Mouse (Mus musculus) limb, embryonic 10.5 days (tissue): Measurements from ENCODE around the gene Pde9a. TPM values are rescaled to one million over a fixed set of nuclear protein-coding genes. Genes with fewer than 3 reads are reported as not detected.

Experiments
- DNase-seq: peaks from one replicate; pipeline ENCODE4 v3.0.0-alpha.2; 2017; ENCODE audit warnings: low spot score
- H3K27ac ChIP-seq: fragments of 300-500 bp; sonication (generic); 2 replicates; pipeline ENCODE4 v1.5.1; 2016; ENCODE audit warnings: mild to moderate bottlenecking
- H3K27me3 ChIP-seq: fragments of 300-500 bp; sonication (generic); 2 replicates; pipeline ENCODE4 v1.6.1; 2016; ENCODE audit warnings: low read depth, mild to moderate bottlenecking; ENCODE audit not compliant: poor library complexity, severe bottlenecking
- H3K36me3 ChIP-seq: fragments of 300-500 bp; sonication (generic); 2 replicates; pipeline ENCODE4 v1.6.1; 2016; ENCODE audit warnings: mild to moderate bottlenecking, moderate library complexity
- H3K4me1 ChIP-seq: fragments of 300-500 bp; sonication (generic); 2 replicates; pipeline ENCODE4 v1.6.1; 2016
- H3K4me3 ChIP-seq: fragments of 300-500 bp; sonication (generic); 2 replicates; pipeline ENCODE4 v1.5.1; 2016; ENCODE audit warnings: mild to moderate bottlenecking, moderate library complexity
- H3K9me3 ChIP-seq: fragments of 300-500 bp; sonication (generic); replicated peaks from 2 replicates; pipeline ENCODE4 v1.6.1; 2016; ENCODE audit warnings: mild to moderate bottlenecking
- WGBS: fragments of 180-500 bp; shearing (Covaris S2); methylation state at CpG from one replicate; pipeline ENCODE4 v1.1.7; 2016; 5-methylcytosine and 5-hydroxymethylcytosine counted together
- polyA plus RNA-seq: library from polyadenylated mRNA; unstranded; fragments of >200 nt; fragmentation: Nextera tagmentation; extraction: Ambion mirVana; gene quantifications from 2 replicates; pipeline ENCODE4 v1.2.1, GENCODE M21; 2016

Gene Pde9a
- polyA plus RNA-seq, 1 experiment from 2014 or later: 27.2 TPM

- Histone ChIP-seq H3K36me3 (peaks cover 6% of the 10 kb centered on the region; the same call in 1 of the 2 replicates), H3K27me3 (peaks cover 6% of the 10 kb centered on the region; the same call in 1 of the 2 replicates)
- WGBS: 76% methylated on average over 2 of the region's 2 CpGs
These were observed 7.8 kb downstream of the Pde9a start for GRCm38 (mm10) chr17:31393811-31394210.

DNA sequence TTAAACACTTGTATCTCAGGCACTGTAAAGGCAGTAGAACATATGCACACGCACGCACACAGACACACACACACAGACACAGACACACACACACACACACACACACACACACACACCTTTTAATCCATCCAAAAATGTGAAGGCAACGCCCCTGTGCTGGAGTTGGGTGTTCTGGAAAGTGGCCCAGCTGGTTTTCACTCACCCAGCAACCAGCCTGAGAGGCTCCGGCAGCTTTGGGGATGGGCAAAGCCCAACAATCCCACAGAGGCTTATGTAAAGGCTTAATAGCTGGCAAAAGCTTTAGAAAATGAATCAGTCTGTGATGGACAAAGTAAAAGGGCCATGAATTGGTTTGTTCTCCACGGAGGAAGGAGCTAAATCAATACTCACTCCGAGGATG is 14.3 kb downstream of the Pde9a start:
- peaks cover 10% of the 10 kb centered on the region; the same call in 1 of the 2 replicates for H3K36me3 ChIP-seq
- WGBS: 90% methylated on average over 6 of the region's 6 CpGs
- H3K4me3 ChIP-seq: no peak overlapping the region
- H3K27ac ChIP-seq: no peak overlapping the region
- peaks cover 28% of the 10 kb centered on the region for H3K4me1 ChIP-seq
- H3K9me3 ChIP-seq: no peaks in the 10 kb centered on the region
- no peaks in the 10 kb centered on the region for H3K27me3 ChIP-seq
- DNase-seq: no peak

More at GRCm38 (mm10) chr17:31393811-31394210, 7.8 kb downstream of the Pde9a start:
- no peak overlapping the region for H3K27ac ChIP-seq
- DNase-seq: no peak
- no peak overlapping the region for H3K4me3 ChIP-seq
- no peaks in the 10 kb centered on the region for H3K9me3 ChIP-seq
- peaks cover 38% of the 10 kb centered on the region for H3K4me1 ChIP-seq

- Histone ChIP-seq H3K4me1 (peaks cover 34% of the 10 kb centered on the region), H3K9me3 (no peaks in the 10 kb centered on the region), H3K27me3 (no peaks in the 10 kb centered on the region), H3K27ac (no peak overlapping the region), H3K4me3 (no peak overlapping the region), H3K36me3 (peaks cover 10% of the 10 kb centered on the region; the same call in 1 of the 2 replicates)
- DNase-seq: no peak
- WGBS: 84% methylated on average over 3 of the region's 3 CpGs
These were observed 15.2 kb downstream of the Pde9a start for GRCm38 (mm10) chr17:31401160-31401559.

DNA sequence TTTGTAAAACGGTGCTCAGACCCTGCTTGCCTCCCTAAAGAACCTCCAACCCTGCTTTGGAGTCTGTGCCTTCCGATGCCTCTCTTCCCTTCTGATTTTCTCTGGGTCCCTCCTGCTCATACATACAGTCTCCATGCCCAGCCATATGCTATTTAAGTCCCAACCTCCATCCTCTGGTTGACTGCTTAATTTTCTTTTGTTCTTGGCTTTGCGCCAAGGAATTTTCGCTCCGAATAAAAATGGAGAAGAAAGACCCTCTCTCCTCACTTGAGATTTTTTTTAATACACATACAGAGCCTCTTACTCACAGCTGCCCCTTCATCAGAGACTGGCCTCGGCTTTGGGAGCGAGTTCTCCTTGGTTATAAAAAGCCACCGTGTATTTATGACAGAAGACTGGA is 16.7 kb downstream of the Pde9a start:
- Histone ChIP-seq H3K9me3 (no peaks in the 10 kb centered on the region), H3K4me3 (no peak overlapping the region), H3K27me3 (no peaks in the 10 kb centered on the region), H3K4me1 (peaks cover 39% of the 10 kb centered on the region), H3K27ac (no peak overlapping the region), H3K36me3 (peaks cover 12% of the 10 kb centered on the region; the same call in 1 of the 2 replicates)
- WGBS: 88% methylated on average over 8 of the region's 8 CpGs
- no peak for DNase-seq

- WGBS: 57% methylated on average over 6 of the region's 6 CpGs
- no peak overlapping the region for H3K27ac ChIP-seq
- H3K36me3 ChIP-seq: peaks cover 12% of the 10 kb centered on the region; the same call in 1 of the 2 replicates
- DNase-seq: no peak
- no peak overlapping the region for H3K4me3 ChIP-seq
- H3K4me1 ChIP-seq: peaks cover 57% of the 10 kb centered on the region
- H3K9me3 ChIP-seq: no peaks in the 10 kb centered on the region
- no peaks in the 10 kb centered on the region for H3K27me3 ChIP-seq
These were observed 19.8 kb downstream of the Pde9a start for GRCm38 (mm10) chr17:31405694-31406227.

DNA sequence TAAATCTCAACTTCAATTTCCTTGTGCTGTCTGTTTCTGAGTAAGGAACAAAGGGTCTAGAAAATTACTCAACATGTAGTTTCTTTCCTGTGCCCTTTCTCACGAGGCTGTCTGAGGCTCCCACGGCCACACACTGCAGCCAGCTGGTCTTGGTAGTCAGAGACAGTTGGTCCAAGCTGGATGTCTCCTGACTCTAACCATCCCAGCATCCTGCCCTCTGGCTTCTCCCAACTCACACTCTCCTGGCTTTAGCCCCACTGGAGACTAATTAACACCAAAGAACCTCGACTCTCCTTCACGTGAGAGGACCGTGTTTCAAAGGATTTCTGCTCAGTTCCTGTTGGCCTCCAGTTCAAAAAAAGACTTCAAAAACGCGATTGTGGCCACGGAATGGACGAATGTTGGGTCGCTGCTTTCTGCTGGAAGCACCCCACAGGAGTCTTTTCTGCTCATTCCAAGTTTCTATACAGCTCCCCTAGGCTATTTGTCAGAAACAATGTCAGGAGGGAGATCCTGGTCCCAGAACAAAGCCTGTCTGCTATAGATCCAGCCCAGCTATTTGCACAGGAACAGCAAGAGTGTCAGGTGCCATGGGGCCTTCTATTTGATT is 23.8 kb downstream of the Pde9a start:
- H3K27me3 ChIP-seq: no peaks in the 10 kb centered on the region
- H3K4me3 ChIP-seq: no peak overlapping the region
- no peak for DNase-seq
- H3K4me1 ChIP-seq: peaks cover 42% of the 10 kb centered on the region
- H3K9me3 ChIP-seq: no peaks in the 10 kb centered on the region
- H3K27ac ChIP-seq: peak overlapping the region; percentile 46
- WGBS: 53% methylated on average over 10 of the region's 10 CpGs
- H3K36me3 ChIP-seq: peaks cover 7% of the 10 kb centered on the region; the same call in 1 of the 2 replicates

DNA sequence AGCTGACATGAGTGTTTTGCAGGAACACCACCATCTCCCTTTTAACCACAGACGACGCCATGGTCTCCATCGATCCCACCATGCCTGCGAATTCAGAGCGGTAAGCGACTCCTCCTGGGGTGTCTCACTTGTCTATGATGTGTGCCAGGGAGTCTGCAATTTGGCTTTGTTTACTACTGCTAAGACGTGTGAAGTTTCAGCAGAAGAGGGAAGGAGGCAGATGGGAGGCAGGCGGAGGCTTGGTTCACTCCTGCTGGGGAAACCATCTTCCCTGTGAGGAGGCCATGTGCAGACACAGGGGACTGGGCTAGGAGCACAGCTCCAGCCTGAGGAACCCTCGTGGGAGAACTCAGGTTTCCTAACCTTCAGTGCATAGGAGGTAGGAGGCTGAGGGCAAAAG is 29.2 kb downstream of the Pde9a start:
- WGBS: 57% methylated on average over 9 of the region's 9 CpGs
- Histone ChIP-seq H3K36me3 (peaks cover 38% of the 10 kb centered on the region), H3K27me3 (no peaks in the 10 kb centered on the region), H3K4me1 (peaks cover 39% of the 10 kb centered on the region), H3K4me3 (no peak overlapping the region), H3K9me3 (no peaks in the 10 kb centered on the region), H3K27ac (no peak overlapping the region)
- DNase-seq: no peak

DNA sequence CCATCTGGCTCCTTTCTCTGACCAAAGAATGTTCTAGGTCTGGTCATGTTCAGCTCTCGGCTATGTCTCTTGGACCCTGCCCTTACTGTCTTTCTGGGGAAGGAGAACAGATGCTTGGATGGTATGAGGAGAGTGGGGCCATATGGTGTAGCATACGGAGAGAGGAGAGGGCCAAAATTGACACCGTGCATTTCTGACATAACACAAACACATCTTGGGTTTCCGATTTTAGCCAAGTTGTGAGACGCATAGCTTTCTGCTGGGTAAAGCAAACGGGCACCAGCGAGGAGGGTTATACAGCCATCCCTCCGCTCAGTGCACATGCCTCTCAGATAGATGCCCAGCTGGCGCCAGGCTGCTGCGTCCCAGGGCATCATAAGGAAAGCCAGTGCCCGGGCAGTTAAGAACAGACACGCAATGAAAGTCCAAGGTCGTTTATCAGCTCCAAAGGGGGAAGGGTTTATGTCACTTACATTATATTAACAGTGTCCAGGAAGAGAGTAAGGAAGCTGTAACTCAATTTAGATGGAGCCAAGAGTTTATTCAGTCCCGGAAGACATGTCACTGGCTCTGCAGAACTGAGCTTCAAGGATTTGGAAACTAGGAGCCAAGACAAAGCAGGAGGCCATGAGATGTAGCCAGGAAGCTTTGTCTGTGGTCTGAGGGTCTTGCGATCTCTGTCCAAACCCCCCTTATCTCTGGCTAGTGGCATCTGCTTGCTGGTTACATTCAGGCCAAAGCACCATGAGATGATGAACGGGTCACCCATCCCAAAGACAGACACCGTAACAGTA is 33.0 kb downstream of the Pde9a start:
- WGBS: 87% methylated on average over 17 of the region's 17 CpGs
- Histone ChIP-seq H3K4me3 (no peak overlapping the region), H3K4me1 (peaks cover 53% of the 10 kb centered on the region), H3K27me3 (no peaks in the 10 kb centered on the region), H3K9me3 (no peaks in the 10 kb centered on the region), H3K36me3 (peaks cover 43% of the 10 kb centered on the region), H3K27ac (no peak overlapping the region)
- DNase-seq: no peak

DNA sequence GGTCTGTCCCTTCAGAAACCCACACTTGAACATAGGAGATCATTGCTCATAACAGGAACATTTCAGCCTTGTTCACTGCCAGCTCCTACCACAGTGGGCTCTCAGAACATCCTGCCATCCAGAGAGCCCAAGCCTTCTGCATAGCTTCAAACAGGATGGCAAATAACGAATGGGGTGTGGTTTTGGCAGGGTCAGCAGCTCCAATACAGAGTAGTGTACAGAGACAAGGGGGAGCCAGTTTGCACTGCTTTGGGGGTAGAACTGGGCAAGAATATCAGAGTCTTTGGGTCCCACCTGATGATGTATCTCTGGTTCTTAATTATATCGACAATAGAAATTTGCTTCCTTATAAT is 33.6 kb downstream of the Pde9a start:
- Histone ChIP-seq H3K27me3 (peaks cover 4% of the 10 kb centered on the region; the same call in 1 of the 2 replicates), H3K27ac (no peak overlapping the region), H3K4me1 (peaks cover 54% of the 10 kb centered on the region), H3K4me3 (no peak overlapping the region), H3K9me3 (no peaks in the 10 kb centered on the region), H3K36me3 (peaks cover 38% of the 10 kb centered on the region)
- 63% methylated on average over 2 of the region's 2 CpGs for WGBS
- no peak for DNase-seq

- Histone ChIP-seq H3K27me3 (peaks cover 5% of the 10 kb centered on the region; the same call in 1 of the 2 replicates), H3K36me3 (peaks cover 37% of the 10 kb centered on the region), H3K4me3 (no peak overlapping the region), H3K4me1 (peaks cover 54% of the 10 kb centered on the region), H3K27ac (no peak overlapping the region), H3K9me3 (no peaks in the 10 kb centered on the region)
- no peak for DNase-seq
- 41% methylated on average over 3 of the region's 3 CpGs for WGBS
These were observed 34.0 kb downstream of the Pde9a start for GRCm38 (mm10) chr17:31419995-31420394.

DNA sequence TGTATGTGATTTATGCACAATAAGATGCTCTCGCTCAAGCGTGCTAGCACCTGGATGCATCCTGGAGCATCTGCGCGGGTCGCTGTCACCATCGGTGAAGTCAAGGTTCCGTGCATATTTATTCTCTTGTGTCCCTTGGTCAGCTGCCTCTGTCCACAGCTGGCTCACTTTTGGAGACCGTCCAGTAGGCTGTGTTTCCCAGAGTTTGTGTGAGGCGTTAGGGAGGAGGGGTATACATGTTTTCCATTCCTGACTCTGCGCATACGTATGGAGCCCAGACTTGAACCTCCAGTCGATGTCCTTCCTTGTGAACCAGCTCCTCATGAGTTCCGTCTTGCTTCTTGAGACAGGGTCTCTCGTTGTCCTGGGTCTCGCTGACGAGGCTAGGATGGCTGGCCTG is 34.6 kb downstream of the Pde9a start:
- DNase-seq: no peak
- Histone ChIP-seq H3K27me3 (peaks cover 5% of the 10 kb centered on the region; the same call in 1 of the 2 replicates), H3K4me1 (peaks cover 57% of the 10 kb centered on the region), H3K27ac (0 out of 2 replicates have a peak overlapping the region, but pooled peaks have one; percentile 20), H3K36me3 (peaks cover 31% of the 10 kb centered on the region), H3K9me3 (no peaks in the 10 kb centered on the region), H3K4me3 (no peak overlapping the region)
- WGBS: 88% methylated on average over 16 of the region's 16 CpGs

GRCm38 (mm10) chr17:31422381-31422780 is 36.4 kb downstream of the Pde9a start:
- no peak overlapping the region for H3K4me3 ChIP-seq
- 93% methylated on average over 1 of the region's 1 CpGs for WGBS
- H3K9me3 ChIP-seq: no peaks in the 10 kb centered on the region
- H3K27me3 ChIP-seq: peaks cover 5% of the 10 kb centered on the region
- peaks cover 14% of the 10 kb centered on the region for H3K36me3 ChIP-seq
- H3K27ac ChIP-seq: no peak overlapping the region
- no peak for DNase-seq
- peaks cover 71% of the 10 kb centered on the region for H3K4me1 ChIP-seq

- Histone ChIP-seq H3K4me3 (no peak overlapping the region), H3K27me3 (peaks cover 5% of the 10 kb centered on the region), H3K4me1 (peaks cover 74% of the 10 kb centered on the region), H3K27ac (no peak overlapping the region; the same call in 1 of the 2 replicates), H3K36me3 (peaks cover 8% of the 10 kb centered on the region; the same call in 1 of the 2 replicates), H3K9me3 (no peaks in the 10 kb centered on the region)
- WGBS: 47% methylated on average over 2 of the region's 2 CpGs
- DNase-seq: no peak
These were observed 37.0 kb downstream of the Pde9a start for GRCm38 (mm10) chr17:31423020-31423419.
